Mouse (Mus musculus): ENCODE data around the gene Tmeff2.

The Tmeff2 gene

GRCm38 (mm10) chr1:50979358-50980081 is 79.1 kb downstream of the Tmeff2 start:
- ATAC-seq (ENCODE audit: low TSS enrichment): peak; percentile 36

GRCm38 (mm10) chr1:50980591-50980990 is 80.1 kb downstream of the Tmeff2 start:
- ATAC-seq (ENCODE audit: low TSS enrichment): peak; percentile 93

GRCm38 (mm10) chr1:50981151-50981828 is 80.8 kb downstream of the Tmeff2 start:
- peak; percentile 38 for ATAC-seq (ENCODE audit: low TSS enrichment)

- ATAC-seq (ENCODE audit: low TSS enrichment): no peak
Observed at GRCm38 (mm10) chr1:50990661-50991060, 90.2 kb downstream of the Tmeff2 start.

GRCm38 (mm10) chr1:50994505-50994904 is 94.1 kb downstream of the Tmeff2 start:
- ATAC-seq (ENCODE audit: low TSS enrichment): no peak

GRCm38 (mm10) chr1:50999793-51000192 is 99.3 kb downstream of the Tmeff2 start:
- ATAC-seq (ENCODE audit: low TSS enrichment): no peak

- ATAC-seq (ENCODE audit: low TSS enrichment): peak; percentile 83
Observed at GRCm38 (mm10) chr1:51008344-51008743, 107.9 kb downstream of the Tmeff2 start.

GRCm38 (mm10) chr1:51040249-51040648 is 139.8 kb downstream of the Tmeff2 start:
- ATAC-seq (ENCODE audit: low TSS enrichment): no peak

- peak; percentile 83 for ATAC-seq (ENCODE audit: low TSS enrichment)
Observed at GRCm38 (mm10) chr1:51044810-51045209, 144.4 kb downstream of the Tmeff2 start.

- no peak for ATAC-seq (ENCODE audit: low TSS enrichment)
Observed at GRCm38 (mm10) chr1:51064549-51064948, 164.1 kb downstream of the Tmeff2 start.

- ATAC-seq (ENCODE audit: low TSS enrichment): no peak
Observed at GRCm38 (mm10) chr1:51065652-51066051, 165.2 kb downstream of the Tmeff2 start.

GRCm38 (mm10) chr1:51068814-51069213 is 168.4 kb downstream of the Tmeff2 start:
- ATAC-seq (ENCODE audit: low TSS enrichment): peak; percentile 78

GRCm38 (mm10) chr1:51069288-51069687 is 168.8 kb downstream of the Tmeff2 start:
- no peak for ATAC-seq (ENCODE audit: low TSS enrichment)

GRCm38 (mm10) chr1:51074076-51074475 is 173.6 kb downstream of the Tmeff2 start:
- ATAC-seq (ENCODE audit: low TSS enrichment): no peak

- ATAC-seq (ENCODE audit: low TSS enrichment): peak; percentile 29; the same call in 1 of the 2 replicates
Observed at GRCm38 (mm10) chr1:51075785-51076771, 175.6 kb downstream of the Tmeff2 start.

- ATAC-seq (ENCODE audit: low TSS enrichment): no peak
Observed at GRCm38 (mm10) chr1:51088921-51089320, 188.5 kb downstream of the Tmeff2 start.

GRCm38 (mm10) chr1:51089803-51090202 is 189.4 kb downstream of the Tmeff2 start:
- no peak for ATAC-seq (ENCODE audit: low TSS enrichment)

- peak; percentile 58 for ATAC-seq (ENCODE audit: low TSS enrichment)
Observed at GRCm38 (mm10) chr1:51090212-51090761, 189.8 kb downstream of the Tmeff2 start.

GRCm38 (mm10) chr1:51094713-51095112 is 194.3 kb downstream of the Tmeff2 start:
- ATAC-seq (ENCODE audit: low TSS enrichment): no peak

GRCm38 (mm10) chr1:51096848-51097598 is 196.6 kb downstream of the Tmeff2 start:
- peak; percentile 72 for ATAC-seq (ENCODE audit: low TSS enrichment)

- no peak for ATAC-seq (ENCODE audit: low TSS enrichment)
Observed at GRCm38 (mm10) chr1:51101034-51101590, 200.7 kb downstream of the Tmeff2 start.

Data from frontal cortex, adult (tissue).